Mouse (Mus musculus): ENCODE data around the gene Smyd1. TPM values are rescaled to one million over a fixed set of nuclear protein-coding genes. Genes with fewer than 3 reads are reported as not detected.
A peak's percentile ranks its signal among the peaks of the same experiment; 100 is the strongest.

Smyd1 gene
- total and polyA plus RNA-seq, 3 experiments = 0.08 to 0.37 (median 0.08) TPM

- DNase-seq (ENCODE audit: extremely low read depth) = no peak
- Histone ChIP-seq H3K9ac (ENCODE audit: insufficient read depth, low read depth) (no peak overlapping the region), H3K79me2 (replicated peaks; ENCODE audit: control insufficient read depth, extremely low read depth, insufficient read depth, poor library complexity, severe bottlenecking) (no peaks in the 10 kb centered on the region), H3K27ac (ENCODE audit: insufficient read depth, low read depth) (no peak overlapping the region), H3K9me3 (replicated peaks; ENCODE audit: low read length) (no peaks in the 10 kb centered on the region), H3K36me3 (replicated peaks in 1 of 2; ENCODE audit: control insufficient read depth in 1 of 2, insufficient read depth in 1 of 2, low read length in 1 of 2) (no peaks in the 10 kb centered on the region), H3K4me3 (replicated peaks in 1 of 3; ENCODE audit: low read depth in 2 of 3, low read length in 2 of 3, poor library complexity in 1 of 3) (no peak overlapping the region), H3K4me2 (ENCODE audit: insufficient read depth, low read depth, poor library complexity, severe bottlenecking) (no peak overlapping the region), H3K27me3 (replicated peaks) (no peaks in the 10 kb centered on the region), H3K4me1 (ENCODE audit: control insufficient read depth in 1 of 2, insufficient read depth in 2 of 2) (peaks cover 4 to 20% of the 10 kb centered on the region in 2 experiments; a peak in 3 of 4 replicates)
- no peak for TF ChIP-seq TBP (conservative IDR thresholded peaks at IDR 0.05; ENCODE audit: low read depth, low read length)
- TF ChIP-seq EP300 (IDR thresholded peaks at IDR 0.05; ENCODE audit: low read length) = no peak
- no peak for TF ChIP-seq ZNF384 (IDR thresholded peaks at IDR 0.05; ENCODE audit: low read depth, low read length)
- no peak for TF ChIP-seq JUND (conservative IDR thresholded peaks at IDR 0.05; ENCODE audit: low read depth, low read length)
- TF ChIP-seq POLR2AphosphoS2 (IDR thresholded peaks at IDR 0.05; ENCODE audit: low read depth, low read length) = no peak
- no peak for TF ChIP-seq MEF2A (IDR thresholded peaks at IDR 0.05; ENCODE audit: borderline replicate concordance, low read depth, low read length)
- TF ChIP-seq CHD1 (IDR thresholded peaks at IDR 0.05; ENCODE audit: low read depth, low read length) = no peak
- no peak for TF ChIP-seq USF2 (conservative IDR thresholded peaks at IDR 0.05; ENCODE audit: low read depth, low read length)
- TF ChIP-seq MAFK (IDR thresholded peaks at IDR 0.05; ENCODE audit: insufficient replicate concordance, low read length) = no peak
- no peak for TF ChIP-seq KAT2A (IDR thresholded peaks at IDR 0.05; ENCODE audit: insufficient replicate concordance, low read length)
- no peak for TF ChIP-seq NELFE (IDR thresholded peaks at IDR 0.05; ENCODE audit: low read depth, low read length)
- no peak for TF ChIP-seq E2F4 (IDR thresholded peaks at IDR 0.05; ENCODE audit: insufficient replicate concordance, low read depth, low read length)
- in situ Hi-C loops (cut with MboI; ENCODE audit: low pct_ligation_motif_present, low pct_unique_long_range_greater_than_20kb, low sequenced_read_pairs) = no loop called here
- dilution Hi-C loops (cut with MboI; ENCODE audit: extremely low pct_ligation_motif_present, extremely low pct_unique_long_range_greater_than_20kb, low sequenced_read_pairs) = no loop called here
Observed at GRCm38 (mm10) chr6:71324816-71325215, 2.8 kb upstream of the Smyd1 start.

DNA sequence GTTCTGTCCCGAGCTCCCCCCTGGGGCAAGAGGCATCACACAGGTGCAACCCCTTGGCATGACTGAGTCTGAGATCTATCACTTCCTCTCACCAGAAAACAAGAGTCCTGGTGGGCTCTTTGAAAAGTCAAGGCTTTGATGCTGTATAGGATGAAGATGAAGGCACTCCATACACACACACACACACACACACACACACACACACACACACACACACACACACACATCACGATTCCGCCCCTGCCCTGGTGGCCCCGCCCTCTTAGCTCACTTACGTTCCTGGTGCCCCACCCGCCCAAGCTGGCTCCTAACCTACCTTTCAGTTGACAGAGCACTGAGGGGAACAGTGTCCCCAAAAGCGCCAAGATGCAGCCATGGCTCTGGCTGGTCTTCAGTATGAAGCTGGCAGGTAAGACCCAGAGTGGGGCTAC is 473 bp upstream of the Smyd1 start, which contains the start of gene Cd8b1:
TSS of gene Cd8b1 (plus strand) at position 298 of the 431 bp plus-strand sequence.
- Histone ChIP-seq H3K4me3 (replicated peaks in 1 of 3; ENCODE audit: low read depth in 2 of 3, low read length in 2 of 3, poor library complexity in 1 of 3) (no peak within 1 kb of the TSS), H3K4me2 (ENCODE audit: insufficient read depth, low read depth, poor library complexity, severe bottlenecking) (no peak within 1 kb of the TSS), H3K9me3 (replicated peaks; ENCODE audit: low read length) (no peaks in the 10 kb centered on the region), H3K9ac (ENCODE audit: insufficient read depth, low read depth) (no peak within 1 kb of the TSS), H3K79me2 (replicated peaks; ENCODE audit: control insufficient read depth, extremely low read depth, insufficient read depth, poor library complexity, severe bottlenecking) (no peaks in the 10 kb centered on the region), H3K4me1 (ENCODE audit: control insufficient read depth in 1 of 2, insufficient read depth in 2 of 2) (peaks cover 4 to 20% of the 10 kb centered on the region in 2 experiments; a peak in 3 of 4 replicates), H3K27me3 (replicated peaks) (no peaks in the 10 kb centered on the region), H3K27ac (ENCODE audit: insufficient read depth, low read depth) (no peak within 1 kb of the TSS), H3K36me3 (replicated peaks in 1 of 2; ENCODE audit: control insufficient read depth in 1 of 2, insufficient read depth in 1 of 2, low read length in 1 of 2) (no peaks in the 10 kb centered on the region)
- no peak for TF ChIP-seq UBTF (IDR thresholded peaks at IDR 0.05; ENCODE audit: low read depth, low read length)
- no peak for TF ChIP-seq CHD1 (IDR thresholded peaks at IDR 0.05; ENCODE audit: low read depth, low read length)
- no peak for TF ChIP-seq ZMIZ1 (IDR thresholded peaks at IDR 0.05; ENCODE audit: low read depth, low read length)
- TF ChIP-seq JUND (conservative IDR thresholded peaks at IDR 0.05; ENCODE audit: low read depth, low read length) = no peak
- no peak for TF ChIP-seq RAD21 (IDR thresholded peaks at IDR 0.05; ENCODE audit: low read depth, low read length)
- 0 out of 2 replicates have a peak, but pooled peaks have one; percentile 6 for TF ChIP-seq IRF4 (IDR thresholded peaks at IDR 0.05; ENCODE audit: low read depth, low read length)
- DNase-seq (ENCODE audit: extremely low read depth) = peak; percentile 45
- in situ Hi-C loops (cut with MboI; ENCODE audit: low pct_ligation_motif_present, low pct_unique_long_range_greater_than_20kb, low sequenced_read_pairs) (no loop called here), dilution Hi-C loops (cut with MboI; ENCODE audit: extremely low pct_ligation_motif_present, extremely low pct_unique_long_range_greater_than_20kb, low sequenced_read_pairs) (no loop called here)
